Mouse (Mus musculus): ENCODE data around the gene Zfyve28.

GRCm38 (mm10) chr5:34187601-34188316 is 100.5 kb downstream of the Zfyve28 start, which contains the start of gene Mxd4:
- TF ChIP-seq MEF2A (IDR thresholded peaks at IDR 0.05; ENCODE audit: extremely low read depth, insufficient replicate concordance, low read depth, low read length, poor library complexity, severe bottlenecking), result no peak
- peak; percentile 90 for TF ChIP-seq USF1 (IDR thresholded peaks at IDR 0.05; ENCODE audit: low read depth, low read length)
- 0 out of 6 replicates have a peak, but pooled peaks of 1 of the 3 experiments have one; percentile 3 for TF ChIP-seq CTCF (IDR thresholded peaks at IDR 0.05 in 2 of 3, conservative IDR thresholded peaks at IDR 0.05 in 1 of 3; ENCODE audit: control insufficient read depth in 1 of 3, insufficient read depth in 1 of 3, low read depth in 2 of 3, low read length in 3 of 3, poor library complexity in 1 of 3, severe bottlenecking in 1 of 3)
- TF ChIP-seq ZC3H11A (IDR thresholded peaks at IDR 0.05; ENCODE audit: low read depth, low read length), result no peak
- no peak for TF ChIP-seq EP300 (IDR thresholded peaks at IDR 0.05; ENCODE audit: low read depth in 1 of 2, low read length in 2 of 2)
- no peak for TF ChIP-seq GATA1 (IDR thresholded peaks at IDR 0.05; ENCODE audit: low read depth, low read length)

All from MEL (cell line).